Mouse (Mus musculus) CD4-positive naive resting alpha-beta T cell, adult 76 days (primary cell): ENCODE measurements around the gene Fam89b. TPM values are rescaled to one million over a fixed set of nuclear protein-coding genes. Genes with fewer than 3 reads are reported as not detected.

Source experiments
- total RNA-seq: library from RNA; stranded (reverse); gene quantifications from one replicate; pipeline ENCODE4 v1.2.4, GENCODE M21; 2023

Gene Fam89b
- 18.5 TPM for total RNA-seq

DNA sequence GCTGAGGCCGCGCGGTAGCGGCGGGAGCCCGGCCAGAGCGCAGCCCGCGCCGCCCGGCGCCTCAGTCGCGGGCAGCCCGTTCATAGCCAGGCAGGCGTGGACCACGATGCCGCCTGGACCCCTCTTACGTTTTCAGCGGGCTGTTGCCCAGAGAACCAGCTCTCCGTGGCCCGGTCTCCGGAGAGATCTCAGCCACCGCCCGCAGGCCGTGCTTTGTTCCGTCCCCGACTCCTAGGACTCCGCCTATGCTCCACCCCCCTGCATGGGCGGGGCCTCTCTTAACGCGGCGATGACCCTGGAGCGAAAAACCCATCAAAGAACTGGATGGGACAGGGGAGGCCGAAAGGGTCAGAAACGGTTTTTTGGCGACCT lies at the start of gene Fam89b:
Gene Fam89b, minus strand, starts transcription at position 210 of the 372 bp plus-strand sequence.

DNA sequence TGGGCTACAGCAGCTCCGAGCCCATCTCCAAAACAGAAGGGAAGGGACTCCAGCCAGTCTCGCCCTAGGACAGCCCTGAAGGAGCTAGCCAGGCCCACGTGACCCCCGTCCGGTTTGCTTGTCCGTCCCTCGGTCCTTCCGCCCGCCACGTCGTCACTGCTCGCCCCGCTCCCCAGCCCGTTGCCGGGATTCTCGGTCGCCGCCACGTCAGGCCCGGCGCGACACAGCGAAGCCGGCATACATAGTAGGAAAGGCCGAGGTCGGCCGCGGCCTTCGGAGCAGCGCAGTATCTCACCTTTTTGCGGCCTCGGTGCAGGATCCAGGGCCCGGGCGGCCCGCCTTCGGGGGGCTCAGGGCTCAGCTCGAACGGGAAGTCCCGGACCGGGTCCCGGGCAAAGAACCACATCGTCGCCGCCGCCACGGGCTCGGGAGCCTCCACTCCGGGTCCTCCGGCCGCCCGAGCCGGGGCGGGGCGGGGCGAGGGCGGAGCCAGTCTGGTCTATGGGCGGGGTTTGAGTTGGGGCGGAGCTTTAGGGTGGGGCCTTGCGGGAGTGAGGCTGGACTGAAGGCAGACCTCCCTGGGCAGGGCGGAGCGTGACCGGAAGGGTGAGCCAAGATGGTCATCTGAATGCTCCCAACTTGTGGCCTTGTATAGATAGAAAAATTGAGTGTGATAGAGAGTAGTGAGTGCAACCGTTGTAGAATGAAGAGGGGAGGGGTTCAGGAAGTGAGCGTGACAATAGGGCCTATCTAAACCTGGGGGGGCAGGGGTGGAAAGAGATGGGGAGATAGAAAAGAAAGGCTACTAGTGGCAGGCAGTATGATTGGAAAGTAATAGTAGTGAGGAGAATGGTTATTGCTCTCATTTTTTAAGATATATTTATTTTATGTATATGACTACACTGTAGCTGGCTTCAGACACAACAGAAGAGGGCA lies 41.7 kb upstream of the Fam89b start, which contains the start of gene Scyl1:
Gene Scyl1, minus strand, starts transcription at position 495 of the 936 bp plus-strand sequence.

DNA sequence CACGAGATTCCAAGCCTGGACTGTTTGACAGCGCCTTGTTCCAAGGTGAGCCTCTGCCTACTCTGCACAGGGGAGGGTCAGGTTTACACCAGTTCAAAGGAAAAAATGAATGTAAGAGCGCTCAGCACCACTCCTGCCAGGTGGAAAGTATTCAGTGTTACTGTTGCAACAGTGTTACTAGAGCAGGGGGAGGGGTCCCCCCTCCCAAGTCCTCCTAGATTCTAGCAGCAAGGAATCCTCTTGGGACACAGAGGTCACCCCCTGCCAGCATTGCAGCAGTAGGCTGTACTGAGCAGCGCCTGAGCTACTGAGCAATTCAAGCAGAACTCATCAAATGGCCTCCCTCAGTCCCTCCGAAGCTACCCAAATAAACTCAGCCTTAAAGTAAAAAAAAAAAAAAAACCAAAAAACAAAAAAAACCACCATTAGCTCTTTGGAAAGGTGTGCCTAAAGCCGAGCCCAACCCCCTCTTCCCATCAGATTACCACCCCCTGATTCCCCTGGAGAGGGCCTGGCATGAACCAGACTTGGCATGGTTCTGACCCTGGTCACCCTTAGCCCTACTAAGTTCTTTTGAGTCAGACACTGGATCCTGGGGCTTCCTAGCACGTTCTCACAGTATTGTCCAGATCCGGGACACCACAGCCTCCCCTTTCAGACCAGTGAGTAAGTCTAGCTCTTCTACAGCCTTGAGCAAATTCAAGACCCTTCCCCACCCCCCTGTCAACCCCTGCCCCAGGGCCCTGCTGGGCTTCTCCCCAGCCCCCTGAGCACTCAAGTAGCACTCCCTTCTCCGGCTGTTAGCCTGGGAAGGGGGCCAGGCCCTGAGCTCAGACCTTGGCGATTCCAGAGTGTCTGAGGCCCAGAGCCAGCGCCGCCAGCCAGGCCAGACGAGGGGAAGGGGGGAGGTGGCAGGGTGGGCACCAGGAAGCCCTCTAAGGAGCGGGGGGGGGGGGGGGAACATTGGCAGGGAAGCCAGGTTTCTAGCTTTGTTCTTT lies 11.2 kb upstream of the Fam89b start, which contains the start of gene Ltbp3:
Gene Ltbp3, plus strand, starts transcription at position 585 of the 998 bp plus-strand sequence.

DNA sequence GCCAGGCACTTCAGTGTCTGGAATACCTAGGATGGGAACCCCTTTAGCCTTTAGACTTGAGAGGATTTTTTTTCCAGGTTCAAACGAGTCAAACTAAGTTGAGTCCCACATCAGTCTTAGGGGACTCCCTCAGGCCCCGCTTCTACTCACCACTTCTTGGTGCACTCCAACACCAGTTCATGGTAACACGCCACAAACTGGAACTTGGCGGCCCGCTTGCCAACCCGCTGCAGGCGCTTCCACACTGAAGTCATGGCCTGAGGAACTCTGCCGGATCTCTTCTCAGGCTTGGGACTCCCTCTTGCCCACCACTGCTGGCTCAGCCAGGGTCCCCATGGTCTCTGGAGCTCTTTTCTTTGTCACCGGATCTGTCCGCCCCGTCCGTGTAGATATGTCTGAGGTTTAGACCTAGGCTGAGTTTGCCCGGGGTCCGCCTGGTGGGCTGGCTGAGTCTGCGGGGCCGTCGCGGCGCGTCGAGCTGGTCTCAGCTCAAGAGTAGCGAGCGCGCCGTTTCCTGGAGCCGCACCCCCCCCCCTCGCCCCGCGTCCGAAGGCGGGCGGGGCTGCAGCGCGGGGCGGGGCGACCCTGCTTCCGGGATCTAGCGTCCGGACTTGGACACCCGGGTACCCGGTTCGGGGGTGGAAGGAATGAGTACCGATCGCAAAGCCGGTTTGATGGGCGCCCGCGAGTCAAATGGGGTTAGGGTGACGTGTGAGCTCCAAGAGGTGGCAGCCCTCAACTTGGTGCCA lies 3.5 kb downstream of the Fam89b start, which contains the start of gene Ehbp1l1:
Gene Ehbp1l1, minus strand, starts transcription at position 551 of the 749 bp plus-strand sequence.

DNA sequence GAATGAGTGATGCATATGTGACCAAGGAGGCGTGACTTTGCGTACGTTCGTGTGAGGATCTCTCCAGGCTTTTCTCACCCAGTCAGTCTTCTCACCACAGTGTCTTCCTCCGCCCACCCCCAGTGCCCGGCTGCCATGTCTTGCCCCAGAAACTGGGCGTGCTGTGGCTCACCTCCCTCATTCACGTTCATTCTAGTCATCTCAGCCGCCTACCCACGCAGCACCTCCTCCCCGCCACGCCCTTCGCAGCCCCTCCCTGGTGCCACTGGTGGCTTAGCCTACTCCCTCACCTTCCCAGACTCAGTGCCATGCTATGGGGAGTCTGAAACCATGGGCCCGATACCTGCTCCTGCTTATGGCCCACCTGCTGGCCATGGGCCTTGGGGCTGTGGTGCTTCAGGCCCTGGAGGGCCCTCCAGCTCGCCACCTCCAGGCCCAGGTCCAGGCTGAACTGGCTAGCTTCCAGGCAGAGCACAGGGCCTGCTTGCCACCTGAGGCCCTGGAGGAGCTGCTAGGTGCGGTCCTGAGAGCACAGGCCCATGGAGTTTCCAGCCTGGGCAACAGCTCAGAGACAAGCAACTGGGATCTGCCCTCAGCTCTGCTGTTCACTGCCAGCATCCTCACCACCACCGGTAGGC lies 25.2 kb downstream of the Fam89b start, which contains the start of gene Kcnk7:
Gene Kcnk7, plus strand, starts transcription at position 205 of the 638 bp plus-strand sequence.

DNA sequence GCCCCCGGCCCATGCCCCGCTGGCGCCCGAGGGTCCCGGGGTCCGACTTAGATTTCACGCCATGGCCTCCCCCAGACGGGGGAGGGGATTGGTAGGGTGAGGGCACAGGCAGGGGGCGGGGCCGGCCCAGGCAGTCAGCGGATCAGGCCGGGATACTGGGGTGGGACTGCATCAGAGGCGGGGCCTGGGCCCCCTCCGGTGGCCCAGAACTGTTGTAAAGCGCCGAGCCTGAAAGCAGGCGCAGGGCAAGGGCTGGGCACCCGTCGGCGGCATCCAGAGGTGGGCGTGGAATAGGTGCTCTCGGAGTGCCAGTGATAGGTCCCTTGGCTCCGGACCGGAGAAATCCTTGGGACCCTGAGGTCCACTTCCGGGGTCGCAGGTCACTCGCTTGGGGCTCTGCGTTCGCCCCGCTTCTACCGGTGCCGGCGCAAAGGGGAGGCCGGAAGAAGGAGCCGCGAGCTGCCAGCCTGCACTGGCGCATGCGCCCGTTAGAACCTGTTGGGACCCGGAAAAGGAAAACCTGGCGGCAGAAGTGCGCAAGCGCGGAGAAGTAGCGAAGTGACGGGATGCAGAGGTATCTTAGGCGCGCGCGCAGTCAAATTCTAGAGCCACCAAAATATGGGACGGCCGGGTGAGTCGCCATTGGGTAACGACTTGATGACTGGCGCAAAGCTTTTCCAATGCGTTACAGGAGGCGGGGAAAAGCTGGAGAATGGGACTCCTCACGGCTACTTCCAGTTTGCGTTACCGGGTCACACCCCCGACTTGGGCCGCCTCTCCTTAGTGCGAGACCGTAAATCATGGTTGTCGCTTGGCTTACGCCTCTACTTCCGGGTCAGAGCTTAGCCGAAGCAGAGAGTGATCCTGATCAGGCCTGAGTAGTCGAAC lies 41.0 kb downstream of the Fam89b start, which contains the start of the genes Map3k11 and Pcnx3:
Gene Map3k11, plus strand, starts transcription at position 543 of the 888 bp plus-strand sequence.
Gene Pcnx3, minus strand, starts transcription at position 709 of the 888 bp plus-strand sequence.

Other genes starting within 250 kb of the Fam89b start
- 38.5 TPM for gene Mus81, start 241.3 kb downstream of the Fam89b start, total RNA-seq
- 1,344 TPM for gene Cfl1, start 239.2 kb downstream of the Fam89b start, total RNA-seq
- gene 1700020D05Rik, start 225.9 kb downstream of the Fam89b start, total RNA-seq, result not detected
- 4.8 TPM for gene Snx32, start 219.1 kb downstream of the Fam89b start, total RNA-seq
- gene Ovol1, start 169.0 kb downstream of the Fam89b start, total RNA-seq, result not detected
- gene Ap5b1, start 161.6 kb downstream of the Fam89b start, total RNA-seq, result 17.9 TPM
- gene Rnaseh2c, start 127.8 kb downstream of the Fam89b start, total RNA-seq, result 78.0 TPM
- gene Kat5, start 119.4 kb downstream of the Fam89b start, total RNA-seq, result 144 TPM
- 151 TPM for gene Rela, start 92.2 kb downstream of the Fam89b start, total RNA-seq
- gene Sipa1, start 65.9 kb downstream of the Fam89b start, total RNA-seq, result 171 TPM
- 50.6 TPM for gene Map3k11, start 40.9 kb downstream of the Fam89b start, total RNA-seq
- 181 TPM for gene Pcnx3, start 40.7 kb downstream of the Fam89b start, total RNA-seq
- gene Kcnk7, start 25.3 kb downstream of the Fam89b start, total RNA-seq, result not detected
- 30.5 TPM for gene Ehbp1l1, start 3.3 kb downstream of the Fam89b start, total RNA-seq
- not detected for gene Ltbp3, start 11.3 kb upstream of the Fam89b start, total RNA-seq
- gene Scyl1, start 41.8 kb upstream of the Fam89b start, total RNA-seq, result 74.2 TPM
- gene Frmd8, start 145.6 kb upstream of the Fam89b start, total RNA-seq, result 127 TPM
- gene Slc25a45, start 148.2 kb upstream of the Fam89b start, total RNA-seq, result 27.0 TPM
- gene Tigd3, start 164.5 kb upstream of the Fam89b start, total RNA-seq, result 2.3 TPM
- gene Dpf2, start 183.4 kb upstream of the Fam89b start, total RNA-seq, result 116 TPM
- 0.59 TPM for gene Cdc42ep2, start 195.2 kb upstream of the Fam89b start, total RNA-seq
- 53.3 TPM for gene Pola2, start 234.5 kb upstream of the Fam89b start, total RNA-seq